Mouse (Mus musculus) midbrain, postnatal 0 days (tissue): ENCODE data around the gene Txlng. TPM values are rescaled to one million over a fixed set of nuclear protein-coding genes. Genes with fewer than 3 reads are reported as not detected.

Source experiments
- ATAC-seq: fragments of 200-750 bp; cut with Nextera tagmentation; 2 replicates; pipeline ENCODE4 v1.8.0; 2017; ENCODE audit warnings: moderate number of reproducible peaks, mild to moderate bottlenecking, moderate TSS enrichment, moderate library complexity; ENCODE audit not compliant: low FRiP score
- DNase-seq: peaks from one replicate; pipeline ENCODE4 v3.0.0-alpha.2; 2015; ENCODE audit warnings: low spot score
- H3K27ac ChIP-seq: fragments of 300-500 bp; sonication (generic); 2 replicates; pipeline ENCODE4 v1.5.1; 2014; ENCODE audit warnings: low read depth, mild to moderate bottlenecking, low read length, mixed read lengths
- H3K27me3 ChIP-seq: fragments of 300-500 bp; sonication (generic); 2 replicates; pipeline ENCODE4 v1.6.1; 2014; ENCODE audit warnings: low read length, control low read depth, mixed read lengths; ENCODE audit not compliant: insufficient read depth
- H3K36me3 ChIP-seq: fragments of 300-500 bp; sonication (generic); 2 replicates; pipeline ENCODE4 v1.6.1; 2014; ENCODE audit warnings: low read length, control low read depth, mixed read lengths; ENCODE audit not compliant: insufficient read depth
- H3K4me1 ChIP-seq: fragments of 300-500 bp; sonication (generic); 2 replicates; pipeline ENCODE4 v1.6.1; 2014; ENCODE audit warnings: mild to moderate bottlenecking, control low read depth, antibody characterized with exemption, low read length, mixed read lengths; ENCODE audit not compliant: insufficient read depth
- H3K4me2 ChIP-seq: fragments of 300-500 bp; sonication (generic); 2 replicates; pipeline ENCODE4 v1.6.1; 2014; ENCODE audit warnings: low read depth, mild to moderate bottlenecking, low read length, mixed read lengths; ENCODE audit not compliant: poor library complexity, severe bottlenecking
- H3K4me3 ChIP-seq: fragments of 300-500 bp; sonication (generic); 2 replicates; pipeline ENCODE4 v1.5.1; 2014; ENCODE audit warnings: low read depth, mild to moderate bottlenecking, low read length, moderate library complexity
- H3K9ac ChIP-seq: fragments of 300-500 bp; sonication (generic); replicated peaks from 2 replicates; pipeline ENCODE4 v1.6.1; 2014; ENCODE audit warnings: mild to moderate bottlenecking, low read length, moderate library complexity, mixed read lengths; ENCODE audit not compliant: poor library complexity, severe bottlenecking
- H3K9me3 ChIP-seq: fragments of 300-500 bp; sonication (generic); 2 replicates; pipeline ENCODE4 v1.6.1; 2016; ENCODE audit warnings: low read length, control low read depth
- CTCF ChIP-seq: IDR thresholded peaks from 2 replicates; pipeline ENCODE4 v1.5.1; 2016; ENCODE audit warnings: antibody characterized with exemption, mild to moderate bottlenecking
- WGBS: fragments of 180-500 bp; shearing (Covaris S2); extraction: QIAGEN DNeasy Blood & Tissue Kit; methylation state at CpG from one replicate; pipeline ENCODE4 v1.1.7; 2014; 5-methylcytosine and 5-hydroxymethylcytosine counted together
- polyA plus RNA-seq: library from polyadenylated mRNA; unstranded; fragments of >200 nt; fragmentation: Nextera tagmentation; extraction: Ambion mirVana; gene quantifications from 2 replicates; pipeline ENCODE4 v1.2.1, GENCODE M21; 2015
- total RNA-seq: library from RNA; depleted of rRNA; stranded (reverse); fragments of >200 nt; gene quantifications from 2 replicates; pipeline ENCODE4 v1.2.3, GENCODE M21; 2014; rRNA removed

Gene Txlng
- total RNA-seq (12.7 and 13.6 TPM in 2 replicates), polyA plus RNA-seq (11.4 and 12.3 TPM in 2 replicates)

DNA sequence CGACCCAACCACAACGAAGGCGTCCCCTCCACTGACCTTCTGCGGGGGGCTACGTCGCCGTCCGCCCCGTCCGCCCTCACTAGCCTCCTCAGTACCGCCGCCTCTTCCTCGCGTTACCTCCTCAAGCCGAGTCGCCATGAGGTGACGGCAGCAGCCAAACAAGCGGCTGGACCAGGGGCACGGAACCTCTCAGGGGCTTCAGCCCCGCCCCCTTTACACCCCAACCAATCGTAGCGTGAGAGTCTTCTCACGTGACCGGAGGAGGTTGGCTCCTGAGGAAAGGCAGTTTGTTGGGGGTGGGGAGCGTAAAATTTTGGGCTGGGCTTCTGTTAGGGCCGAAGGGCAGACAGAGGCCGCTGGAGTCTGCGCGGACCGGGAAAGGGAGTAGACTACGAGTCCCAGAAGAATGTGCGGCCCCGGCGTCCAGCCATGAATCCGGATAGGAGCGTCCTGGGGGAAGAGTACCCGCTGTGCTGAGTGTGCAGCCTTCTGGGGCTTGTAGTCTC, at the start of gene Txlng:
Gene Txlng (minus strand): TSS at position 252 of the 506 bp plus-strand sequence.
- DNase-seq (peak; percentile 98), ATAC-seq (peak; percentile 98)
- H3K4me2 ChIP-seq = peak within 1 kb of the TSS; percentile 68
- peak; percentile 26; the same call in 1 of the 2 replicates for TF ChIP-seq CTCF
- H3K4me3 ChIP-seq = peak within 1 kb of the TSS; percentile 50
- H3K27me3 ChIP-seq = no peaks in the 10 kb centered on the region
- no peaks in the 10 kb centered on the region for H3K36me3 ChIP-seq
- WGBS = 13% methylated on average over 34 of the region's 37 CpGs
- H3K9ac ChIP-seq = peak within 1 kb of the TSS; percentile 64
- 0 out of 2 replicates have a peak within 1 kb of the TSS, but pooled peaks have one; percentile 38 for H3K27ac ChIP-seq
- no peaks in the 10 kb centered on the region for H3K4me1 ChIP-seq
- H3K9me3 ChIP-seq = no peaks in the 10 kb centered on the region

DNA sequence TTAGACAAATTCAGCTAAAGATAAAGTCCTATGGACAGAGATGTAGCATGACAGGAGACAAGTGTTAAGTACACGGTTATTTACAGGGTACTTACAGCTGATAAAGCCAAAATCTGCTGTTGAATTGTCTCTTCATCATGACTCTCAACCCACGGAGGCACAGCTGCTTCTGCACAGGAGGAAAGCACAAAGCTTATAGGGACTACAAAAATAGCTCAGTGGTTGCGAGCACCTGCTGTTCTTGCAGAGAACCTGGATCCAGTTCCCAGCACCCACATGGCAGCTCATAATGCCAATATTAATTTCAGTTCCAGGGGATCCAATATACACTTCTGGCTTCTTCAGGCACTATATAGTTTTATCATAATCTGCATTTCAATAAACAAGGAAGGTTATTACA, 49.0 kb upstream of the Txlng start:
- Histone ChIP-seq H3K9ac (no peak overlapping the region), H3K4me2 (no peak overlapping the region), H3K36me3 (peaks cover 2% of the 10 kb centered on the region; the same call in 1 of the 2 replicates), H3K9me3 (no peaks in the 10 kb centered on the region), H3K4me1 (no peaks in the 10 kb centered on the region), H3K27me3 (no peaks in the 10 kb centered on the region), H3K4me3 (no peak overlapping the region), H3K27ac (no peak overlapping the region)
- no peak for DNase-seq
- ATAC-seq = no peak
- WGBS = 86% methylated on average over 3 of the region's 3 CpGs
- no peak for TF ChIP-seq CTCF

- 93% methylated on average over 2 of the region's 2 CpGs for WGBS
- no peak overlapping the region for H3K9ac ChIP-seq
- ATAC-seq = no peak
- H3K4me3 ChIP-seq = no peak overlapping the region
- H3K36me3 ChIP-seq = no peaks in the 10 kb centered on the region; the same call in 1 of the 2 replicates
- H3K4me2 ChIP-seq = no peak overlapping the region
- no peak for DNase-seq
- no peak overlapping the region for H3K27ac ChIP-seq
- no peaks in the 10 kb centered on the region for H3K9me3 ChIP-seq
- H3K27me3 ChIP-seq = no peaks in the 10 kb centered on the region
- H3K4me1 ChIP-seq = no peaks in the 10 kb centered on the region
- TF ChIP-seq CTCF = no peak
These were observed 44.5 kb upstream of the Txlng start for GRCm38 (mm10) chrX:162873761-162874160.

DNA sequence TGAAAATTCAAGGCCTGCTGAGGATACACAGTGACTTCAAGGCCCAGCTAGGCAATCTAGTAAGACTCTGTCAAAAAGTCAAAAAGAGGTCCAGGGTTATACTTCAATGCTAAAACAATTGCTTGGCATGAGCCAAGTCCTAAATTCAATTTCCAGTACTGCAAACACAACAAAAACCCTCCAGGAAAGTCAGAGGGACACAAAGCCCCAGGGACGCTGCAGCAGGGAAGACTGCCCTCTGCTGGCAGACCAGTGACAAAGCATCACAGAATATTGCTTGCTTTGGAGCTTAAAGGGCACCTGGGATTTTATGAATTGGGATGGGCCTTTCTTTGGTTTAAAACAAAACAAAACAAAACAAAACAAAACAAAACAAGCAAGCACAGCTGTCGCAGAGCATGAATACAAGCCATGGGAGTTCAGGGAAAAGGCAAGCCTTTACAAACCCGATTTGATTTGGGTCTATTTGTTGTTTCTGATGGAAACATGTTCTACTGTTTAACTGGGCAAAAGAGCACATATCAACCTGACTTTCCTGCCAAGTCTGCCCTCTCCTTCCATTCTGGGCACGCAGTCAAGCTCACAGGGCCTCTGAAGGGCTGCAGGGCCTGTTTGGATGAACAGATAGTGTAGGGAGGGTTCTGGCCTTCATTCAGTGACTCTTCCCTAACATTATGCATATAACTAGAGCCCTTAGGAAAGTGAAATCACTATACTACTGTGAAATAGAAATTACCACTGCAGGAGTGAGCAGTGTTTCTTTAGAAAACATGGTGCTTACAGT, 42.7 kb upstream of the Txlng start:
- Histone ChIP-seq H3K27me3 (no peaks in the 10 kb centered on the region), H3K9ac (no peak overlapping the region), H3K27ac (no peak overlapping the region), H3K4me2 (no peak overlapping the region), H3K4me3 (no peak overlapping the region), H3K4me1 (no peaks in the 10 kb centered on the region), H3K9me3 (no peaks in the 10 kb centered on the region), H3K36me3 (no peaks in the 10 kb centered on the region; the same call in 1 of the 2 replicates)
- TF ChIP-seq CTCF = peak; percentile 77
- no peak for ATAC-seq
- DNase-seq = peak; percentile 1
- WGBS = 44% methylated on average over 4 of the region's 4 CpGs

DNA sequence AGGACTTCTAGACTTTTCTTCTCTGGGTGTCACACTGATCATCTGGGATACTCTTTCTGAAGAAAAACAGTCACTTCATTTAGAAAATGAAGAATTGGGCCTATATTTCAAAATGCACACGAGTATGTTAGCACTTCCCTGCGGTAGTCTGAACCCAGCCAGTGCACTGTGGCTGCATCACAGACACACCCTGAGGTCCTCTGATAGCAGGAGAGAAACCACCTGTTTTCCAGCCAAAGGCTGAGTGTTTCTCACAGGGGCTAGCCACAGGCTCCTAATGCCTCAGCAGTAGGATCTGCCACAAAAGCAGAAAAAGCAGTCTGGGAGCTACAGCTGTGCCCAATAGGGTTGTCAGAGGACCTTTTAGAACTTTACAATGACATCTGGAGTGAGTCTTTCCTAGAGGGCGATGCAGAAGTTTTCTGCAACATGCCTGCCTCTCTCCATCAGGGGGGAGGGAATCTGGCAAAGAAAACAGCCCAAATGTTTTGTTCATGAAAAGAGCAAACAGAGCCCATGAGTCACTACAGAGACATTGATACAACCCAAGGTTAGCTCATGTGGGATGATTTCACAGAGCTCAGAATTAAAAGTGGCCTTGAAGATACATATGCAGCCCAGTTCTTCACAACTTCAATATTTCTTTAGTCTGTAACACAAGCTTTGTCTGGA, 39.2 kb upstream of the Txlng start:
- no peaks in the 10 kb centered on the region for H3K9me3 ChIP-seq
- no peak for TF ChIP-seq CTCF
- no peak for DNase-seq
- 88% methylated on average over 3 of the region's 3 CpGs for WGBS
- H3K27ac ChIP-seq = no peak overlapping the region
- no peak overlapping the region for H3K9ac ChIP-seq
- H3K4me3 ChIP-seq = no peak overlapping the region
- no peak for ATAC-seq
- H3K27me3 ChIP-seq = no peaks in the 10 kb centered on the region
- no peaks in the 10 kb centered on the region for H3K36me3 ChIP-seq
- no peaks in the 10 kb centered on the region for H3K4me1 ChIP-seq
- no peak overlapping the region for H3K4me2 ChIP-seq

GRCm38 (mm10) chrX:162848682-162849081, 19.4 kb upstream of the Txlng start:
- Histone ChIP-seq H3K4me2 (no peak overlapping the region), H3K27me3 (no peaks in the 10 kb centered on the region), H3K9me3 (no peaks in the 10 kb centered on the region), H3K4me1 (no peaks in the 10 kb centered on the region), H3K36me3 (no peaks in the 10 kb centered on the region), H3K9ac (no peak overlapping the region), H3K4me3 (no peak overlapping the region), H3K27ac (no peak overlapping the region)
- ATAC-seq (no peak), DNase-seq (no peak)
- TF ChIP-seq CTCF = no peak
- 88% methylated on average over 1 of the region's 1 CpGs for WGBS
